Mouse (Mus musculus) liver, postnatal 0 days (tissue): ENCODE data around the gene Twnk.

Source experiments
- CTCF ChIP-seq: sonication (generic); IDR thresholded peaks from 2 replicates; pipeline ENCODE4 v1.5.1; 2016; ENCODE audit warnings: antibody characterized with exemption, low read depth
- EP300 ChIP-seq: IDR thresholded peaks from 2 replicates; pipeline ENCODE4 v1.6.1; 2016; ENCODE audit warnings: antibody characterized with exemption, low read depth, mild to moderate bottlenecking

DNA sequence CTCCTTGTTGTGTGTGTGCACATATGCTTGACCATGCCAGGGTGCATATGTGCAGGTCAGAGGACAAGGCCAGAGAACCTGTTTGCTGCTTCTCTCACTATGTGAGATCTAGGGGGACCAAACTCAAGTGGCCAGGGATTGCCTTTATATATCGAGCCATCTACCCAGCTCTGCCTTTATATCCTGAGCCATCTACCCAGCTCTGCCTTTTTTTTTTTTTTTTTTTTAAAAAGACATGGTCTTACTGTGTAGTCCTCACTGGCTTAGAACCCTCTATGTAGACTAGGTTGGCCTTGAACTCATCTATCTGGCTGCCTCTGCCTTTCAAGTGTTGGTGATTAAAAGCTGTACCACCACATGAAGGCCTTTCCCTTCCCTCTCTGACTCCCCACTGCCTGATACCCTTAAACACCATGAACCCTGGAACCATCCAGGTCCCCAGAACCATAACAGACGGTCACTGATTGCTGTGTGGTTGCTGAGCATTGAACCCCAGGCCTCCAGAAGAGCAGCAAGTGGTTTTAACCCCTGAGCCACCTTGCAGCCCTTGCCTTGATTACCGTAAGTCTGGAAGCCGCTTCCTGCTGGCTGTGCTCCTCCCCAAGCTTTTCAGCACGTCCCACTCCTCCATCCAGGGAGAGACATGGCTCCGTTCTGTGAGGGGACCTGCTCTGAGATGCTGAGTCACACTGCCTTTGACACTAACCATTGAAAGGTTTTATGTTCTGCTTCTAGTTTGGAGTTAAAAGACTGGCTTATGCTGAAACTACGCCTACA lies 1.5 kb upstream of the Twnk start:
- TF ChIP-seq CTCF (no peak), EP300 (no peak)
